ENCODE assay signal across 23 mouse cellular contexts in genomic region chr2:68544190-68544589, GRCm38 (mm10). TPM values are rescaled to one million over a fixed set of nuclear protein-coding genes. Genes with fewer than 3 reads are reported as not detected.
"Had no signal": no experiment of that assay in that cellular context is flagged by ENCODE, and none has a peak within 500 bp of the region (broad histone marks: within the 10 kb centered on the region; RNA-seq: fewer than 3 reads in every experiment).

No protein-coding gene starts in this region.

- H3K36me3 ChIP-seq: kidney, embryonic 15.5 days; liver, embryonic 13.5 days; midbrain, embryonic 12.5 days; neural tube, embryonic 13.5 days had no signal

- H3K4me2 ChIP-seq: kidney, embryonic 15.5 days; liver, embryonic 13.5 days; midbrain, embryonic 12.5 days; neural tube, embryonic 13.5 days had no signal

- H3K9ac ChIP-seq: kidney, embryonic 15.5 days; liver, embryonic 13.5 days; midbrain, embryonic 12.5 days; neural tube, embryonic 13.5 days had no signal

- H3K27ac ChIP-seq: kidney, embryonic 15.5 days; left cerebral cortex, adult 2 months; liver, embryonic 13.5 days; macrophage; midbrain, embryonic 12.5 days; neural tube, embryonic 13.5 days had no signal

- ATAC-seq: midbrain, embryonic 16.5 days had no signal

- H3K4me1 ChIP-seq: kidney, embryonic 15.5 days; liver, embryonic 13.5 days; midbrain, embryonic 12.5 days; neural tube, embryonic 13.5 days had no signal

- H3K4me3 ChIP-seq: kidney, embryonic 15.5 days; left cerebral cortex, adult 2 months; liver, embryonic 13.5 days; midbrain, embryonic 12.5 days; myocyte; neural tube, embryonic 13.5 days had no signal

- H3K27me3 ChIP-seq: kidney, embryonic 15.5 days; liver, embryonic 13.5 days; midbrain, embryonic 12.5 days; neural tube, embryonic 13.5 days had no signal

- H3K9me3 ChIP-seq: kidney, embryonic 15.5 days; liver, embryonic 13.5 days; midbrain, embryonic 12.5 days; neural tube, embryonic 13.5 days had no signal

- DNase-seq: kidney, adult 11 months; kidney, postnatal 25 days; layer of hippocampus, postnatal 36 days; liver, embryonic 13.5 days; lung, adult 2 months; lung, postnatal 14 days; retina, postnatal 1 day; right cerebral cortex, postnatal 25 days; spleen, adult 18-20 months; thymus, postnatal 25 days had no signal

RNA-seq across cellular contexts. Expression of gene 4933409G03Rik, which starts 38.0 kb away (rescaled TPM):
- polyA plus RNA-seq: kidney, embryonic 15.5 days; limb, embryonic 11.5 days; limb, embryonic 14.5 days; liver, adult 2 months; liver, embryonic 13.5 days; liver, embryonic 16.5 days; lung, adult 2 months; lung, embryonic 16.5 days; macrophage; midbrain, embryonic 12.5 days; midbrain, embryonic 16.5 days; myocyte; neural tube, embryonic 13.5 days; thymus, postnatal 0 days had no signal
